Mouse (Mus musculus): ENCODE data around the gene Gm21972. TPM values are rescaled to one million over a fixed set of nuclear protein-coding genes. Genes with fewer than 3 reads are reported as not detected.

The Gm21972 gene
- 1 to 10 TPM in 1 of 2 experiments, under 1 TPM in 1; 0.91 to 6.3 TPM for total RNA-seq (2021)
- long read RNA-seq: 0 reads

GRCm38 (mm10) chr1:86133337-86133736, at the start of gene Gm21972:
Gene Gm21972, plus strand, starts transcription at chr1:86133637.
- DNase-seq (ENCODE audit: low spot score in 2 of 2): no peak

GRCm38 (mm10) chr1:86094413-86094812, 39.0 kb upstream of the Gm21972 start:
- DNase-seq (ENCODE audit: low spot score in 2 of 2): no peak

GRCm38 (mm10) chr1:86105054-86105453, 28.4 kb upstream of the Gm21972 start:
- no peak for DNase-seq (ENCODE audit: low spot score in 2 of 2)

GRCm38 (mm10) chr1:86111779-86112178, 21.7 kb upstream of the Gm21972 start, which contains the start of gene Htr2b:
Gene Htr2b, minus strand, starts transcription at chr1:86111970.
- DNase-seq (ENCODE audit: low spot score in 2 of 2): peak; percentile 16 to 31

GRCm38 (mm10) chr1:86114141-86114540, 19.3 kb upstream of the Gm21972 start:
- no peak for DNase-seq (ENCODE audit: low spot score in 2 of 2)

- no peak for DNase-seq (ENCODE audit: low spot score in 2 of 2)
These were observed 13.9 kb upstream of the Gm21972 start for GRCm38 (mm10) chr1:86119549-86119948.

- no peak for DNase-seq (ENCODE audit: low spot score in 2 of 2)
These were observed 7.4 kb upstream of the Gm21972 start for GRCm38 (mm10) chr1:86126036-86126435.

- DNase-seq (ENCODE audit: low spot score in 2 of 2): no peak
These were observed 1.9 kb downstream of the Gm21972 start for GRCm38 (mm10) chr1:86135315-86135714.

GRCm38 (mm10) chr1:86141081-86141480, 7.6 kb downstream of the Gm21972 start:
- DNase-seq (ENCODE audit: low spot score in 2 of 2): no peak

GRCm38 (mm10) chr1:86143165-86143564, 9.7 kb downstream of the Gm21972 start:
- DNase-seq (ENCODE audit: low spot score in 2 of 2): no peak

GRCm38 (mm10) chr1:86144001-86144944, 10.8 kb downstream of the Gm21972 start:
- peak; percentile 17 to 30 for DNase-seq (ENCODE audit: low spot score in 2 of 2)

GRCm38 (mm10) chr1:86146293-86146692, 12.9 kb downstream of the Gm21972 start:
- no peak for DNase-seq (ENCODE audit: low spot score in 2 of 2)

- DNase-seq (ENCODE audit: low spot score in 2 of 2): no peak
These were observed 14.1 kb downstream of the Gm21972 start for GRCm38 (mm10) chr1:86147557-86147956.

- no peak for DNase-seq (ENCODE audit: low spot score in 2 of 2)
These were observed 14.7 kb downstream of the Gm21972 start for GRCm38 (mm10) chr1:86148161-86148560.

GRCm38 (mm10) chr1:86150929-86151328, 17.5 kb downstream of the Gm21972 start:
- DNase-seq (ENCODE audit: low spot score in 2 of 2): no peak

GRCm38 (mm10) chr1:86151376-86151775, 17.9 kb downstream of the Gm21972 start:
- no peak for DNase-seq (ENCODE audit: low spot score in 2 of 2)

- no peak for DNase-seq (ENCODE audit: low spot score in 2 of 2)
These were observed 19.2 kb downstream of the Gm21972 start for GRCm38 (mm10) chr1:86152618-86153017.

GRCm38 (mm10) chr1:86154133-86154823, 20.8 kb downstream of the Gm21972 start, which contains the start of gene Armc9:
Gene Armc9, plus strand, starts transcription at chr1:86154780.
- peak; percentile 90 to 93 for DNase-seq (ENCODE audit: low spot score in 2 of 2)

GRCm38 (mm10) chr1:86154824-86155164, 21.4 kb downstream of the Gm21972 start:
- DNase-seq (ENCODE audit: low spot score in 2 of 2): no peak

- DNase-seq (ENCODE audit: low spot score in 2 of 2): no peak
These were observed 22.6 kb downstream of the Gm21972 start for GRCm38 (mm10) chr1:86156075-86156474.

- no peak for DNase-seq (ENCODE audit: low spot score in 2 of 2)
These were observed 23.2 kb downstream of the Gm21972 start for GRCm38 (mm10) chr1:86156595-86156994.

- no peak for DNase-seq (ENCODE audit: low spot score in 2 of 2)
These were observed 26.6 kb downstream of the Gm21972 start for GRCm38 (mm10) chr1:86160059-86160458.

All from layer of hippocampus, postnatal 10 days (tissue).